Mouse (Mus musculus) retina, postnatal 1 day (tissue): Measurements from ENCODE around the gene Kcnip1.

Experiments
- DNase-seq: peaks from one replicate; pipeline ENCODE4 v3.0.0-alpha.2; 2012

Kcnip1 gene

DNA sequence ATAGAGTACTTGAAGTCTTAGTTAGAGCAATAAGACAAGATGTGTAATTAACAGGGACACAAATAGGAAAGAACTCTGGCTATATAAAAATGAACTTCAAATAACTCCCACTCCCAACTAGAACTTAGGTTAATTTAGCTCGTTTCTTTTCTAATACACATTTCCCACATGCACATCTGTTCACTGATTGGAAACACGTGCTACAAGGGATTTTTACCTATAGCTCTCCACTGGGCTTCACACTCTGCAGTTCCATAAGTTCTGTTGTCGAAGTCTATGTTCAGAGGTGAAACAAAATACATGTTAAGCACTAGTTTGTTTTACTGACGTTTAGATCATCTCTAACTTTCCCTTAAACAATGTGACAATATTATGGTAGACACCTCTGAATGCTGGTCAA is 12.8 kb downstream of the Kcnip1 start:
- no peak for DNase-seq

DNA sequence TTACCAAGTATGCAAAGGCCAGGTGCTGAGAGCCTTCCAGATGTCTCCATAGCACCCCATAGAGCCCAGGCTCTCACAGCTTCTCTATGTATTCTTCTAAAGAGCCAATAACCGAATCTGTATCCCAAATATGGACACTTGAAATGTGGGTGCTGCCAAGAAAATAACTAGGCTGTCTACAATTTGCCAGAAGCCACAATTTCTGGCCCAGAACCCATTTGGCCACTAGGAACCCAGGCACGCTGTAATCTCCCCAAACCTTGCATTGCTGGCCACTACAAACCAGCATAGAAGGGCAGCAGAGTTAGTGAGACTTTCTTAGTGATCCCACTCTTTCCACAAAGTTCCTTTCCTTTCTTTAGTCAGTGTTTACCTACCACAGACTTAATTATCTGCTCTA is 17.8 kb downstream of the Kcnip1 start:
- no peak for DNase-seq

DNA sequence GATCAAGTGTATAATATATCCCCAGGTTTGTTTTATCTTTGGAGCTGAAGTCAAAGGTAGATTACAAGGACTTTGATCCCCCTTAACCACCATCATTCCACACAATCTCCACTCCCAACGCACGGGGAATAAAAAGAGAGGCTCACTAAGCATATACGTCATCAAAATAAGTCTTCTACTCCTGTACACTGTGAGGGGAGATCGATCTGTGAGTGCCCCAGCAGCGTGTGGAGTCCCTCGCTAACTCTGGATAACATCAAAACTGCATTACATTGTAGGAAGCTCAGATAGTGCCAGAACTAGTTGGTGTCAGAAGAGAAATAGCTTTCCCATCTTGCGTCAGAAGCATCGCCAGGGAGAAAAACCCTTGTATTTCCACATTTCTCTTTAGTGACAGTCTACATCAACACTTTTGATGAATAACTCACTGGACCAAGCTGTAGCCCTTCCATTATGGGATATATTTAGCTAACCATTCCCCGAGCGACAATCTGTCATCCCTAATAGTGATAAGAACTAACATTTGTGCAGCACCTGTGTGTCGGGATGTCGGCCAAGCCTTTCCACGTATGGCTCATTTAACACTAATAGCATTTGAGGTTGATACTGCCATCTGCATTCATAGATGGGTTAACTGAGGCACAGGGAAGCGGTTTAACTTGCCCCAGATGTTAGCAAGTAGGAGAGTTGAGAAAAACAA is 18.5 kb downstream of the Kcnip1 start:
- peak; percentile 19 for DNase-seq

DNA sequence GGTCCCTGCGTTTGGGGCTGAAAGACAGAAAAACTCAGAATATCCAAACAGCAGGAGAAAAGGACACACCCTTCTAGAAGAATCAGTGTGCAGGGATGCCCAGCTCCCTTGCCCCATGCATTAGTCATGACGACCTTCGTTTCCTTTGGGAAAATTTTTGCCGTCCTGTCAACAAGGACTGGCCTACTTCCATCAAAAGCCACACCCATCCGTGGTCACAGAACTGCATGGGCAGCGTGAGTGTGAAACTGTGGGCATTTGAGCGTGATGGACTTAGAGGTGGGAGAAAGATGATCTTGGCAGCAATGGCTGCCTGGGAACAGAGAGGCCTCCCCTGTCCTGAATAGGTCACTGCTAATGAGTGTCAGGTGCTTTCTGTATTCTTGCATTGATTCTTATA is 20.8 kb downstream of the Kcnip1 start:
- DNase-seq: peak; percentile 29

DNA sequence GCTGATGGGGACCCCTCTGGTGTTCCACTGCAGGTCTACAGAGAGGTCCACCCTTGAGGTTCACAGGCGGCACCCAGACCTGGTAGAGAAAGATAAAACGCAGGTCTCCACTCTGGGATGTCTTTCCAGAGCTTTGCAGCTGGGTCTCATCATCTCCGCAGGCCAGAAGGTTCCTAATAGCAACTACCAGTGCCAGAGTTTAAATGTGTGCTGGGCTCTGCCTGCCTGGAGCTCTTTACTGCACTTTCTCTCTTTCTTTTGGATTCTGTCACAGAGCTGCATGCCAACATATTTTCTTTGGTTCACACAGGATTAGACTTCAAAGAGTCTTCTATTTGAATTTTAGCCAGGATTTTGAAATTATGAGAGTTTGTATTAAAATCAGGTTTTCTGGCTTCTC is 23.8 kb downstream of the Kcnip1 start:
- DNase-seq: no peak

DNA sequence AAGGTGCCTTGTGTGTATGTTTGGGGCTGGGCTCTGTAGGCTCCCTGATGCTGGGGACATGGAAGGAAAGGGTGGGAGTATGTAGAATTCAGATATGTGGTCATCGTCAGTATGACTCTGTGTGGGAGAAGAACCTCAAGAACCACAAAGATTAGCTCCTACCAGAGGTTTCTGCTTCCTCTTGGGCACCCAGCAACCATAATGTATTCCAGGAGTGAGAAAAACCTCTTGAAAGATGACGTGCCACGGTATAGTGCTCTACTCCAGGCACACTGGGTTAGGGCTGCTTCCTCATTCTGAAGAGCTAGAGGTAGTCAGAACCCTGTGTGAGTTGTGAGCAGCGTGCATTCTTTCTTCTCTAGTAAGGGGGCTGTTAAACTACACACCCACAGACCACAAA is 25.2 kb downstream of the Kcnip1 start:
- no peak for DNase-seq

DNA sequence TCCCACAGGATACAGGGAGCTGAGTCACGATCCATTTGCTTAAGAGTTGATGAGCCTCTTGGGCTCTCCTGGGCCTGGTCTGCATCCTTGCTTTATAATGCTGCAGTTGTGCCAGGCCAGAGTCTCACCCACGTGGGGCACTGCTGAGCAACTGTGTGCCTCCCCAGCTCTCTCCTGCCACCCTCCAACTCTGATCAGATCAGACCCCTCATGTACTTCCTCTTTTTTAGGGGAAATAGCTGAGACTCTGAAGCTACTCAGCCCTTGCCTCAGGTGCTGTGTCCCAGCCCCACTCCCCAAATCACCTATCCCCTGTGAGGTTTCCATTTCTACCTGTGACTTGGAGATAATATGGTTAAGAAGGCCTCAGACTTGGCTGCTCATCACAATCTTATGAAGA is 27.6 kb downstream of the Kcnip1 start:
- DNase-seq: no peak

DNA sequence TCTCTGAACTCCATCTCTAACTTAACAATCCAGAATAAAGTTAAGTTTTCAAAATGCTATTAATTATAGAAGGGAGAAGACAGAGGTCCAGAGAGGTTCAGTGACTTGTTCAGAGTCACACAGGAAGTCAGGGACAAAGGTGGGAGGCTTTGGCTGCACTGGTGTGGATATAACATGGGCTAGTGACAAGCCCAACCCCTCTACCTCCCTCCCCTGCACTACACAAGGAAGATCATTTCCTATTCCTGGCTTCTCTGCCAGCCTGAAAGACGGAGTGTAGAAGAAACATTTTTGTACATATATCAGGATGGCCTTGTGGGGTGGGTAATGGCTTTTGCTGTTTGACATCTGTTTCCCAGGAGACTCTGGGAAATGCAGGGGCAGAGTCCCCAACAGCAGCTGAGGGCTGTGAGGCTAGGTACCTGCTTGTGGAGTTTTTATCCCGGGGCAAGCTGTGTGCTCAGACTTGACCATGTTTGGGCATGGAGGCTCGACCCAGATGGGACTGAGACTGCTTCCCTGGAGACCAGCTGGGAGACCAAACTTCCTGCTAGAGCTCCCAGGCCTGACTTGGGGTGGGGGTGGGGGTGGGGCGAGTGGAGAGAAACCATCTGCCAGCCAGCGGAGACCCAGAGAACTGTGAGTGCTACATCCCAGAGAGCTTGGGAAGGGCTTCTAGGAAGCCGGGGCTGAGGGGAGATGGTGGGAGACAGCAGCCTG is 30.1 kb downstream of the Kcnip1 start, which contains the start of gene Kcnmb1:
Gene Kcnmb1, plus strand, starts transcription at position 326 of the 720 bp plus-strand sequence.
- DNase-seq: peak; percentile 76

DNA sequence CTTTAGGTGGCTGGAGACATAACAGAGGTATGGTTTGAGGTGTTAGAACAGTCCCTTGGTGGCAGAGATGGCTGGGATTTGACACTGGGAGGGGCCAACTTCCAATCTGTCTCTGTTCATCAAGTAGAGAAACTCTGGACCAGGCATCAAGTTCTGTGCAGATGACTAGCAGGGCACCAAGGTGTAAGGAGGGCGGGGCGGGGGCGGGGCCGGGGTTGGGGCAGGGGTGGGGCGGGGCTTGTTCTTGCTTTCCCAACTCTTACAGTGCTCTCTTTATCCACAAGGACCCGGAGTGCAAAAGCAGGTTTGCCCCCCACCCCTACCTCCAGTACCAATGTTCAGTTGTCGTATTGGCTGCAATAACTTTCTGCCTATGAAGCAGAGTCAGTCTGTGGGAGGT is 30.8 kb downstream of the Kcnip1 start:
- DNase-seq: no peak

DNA sequence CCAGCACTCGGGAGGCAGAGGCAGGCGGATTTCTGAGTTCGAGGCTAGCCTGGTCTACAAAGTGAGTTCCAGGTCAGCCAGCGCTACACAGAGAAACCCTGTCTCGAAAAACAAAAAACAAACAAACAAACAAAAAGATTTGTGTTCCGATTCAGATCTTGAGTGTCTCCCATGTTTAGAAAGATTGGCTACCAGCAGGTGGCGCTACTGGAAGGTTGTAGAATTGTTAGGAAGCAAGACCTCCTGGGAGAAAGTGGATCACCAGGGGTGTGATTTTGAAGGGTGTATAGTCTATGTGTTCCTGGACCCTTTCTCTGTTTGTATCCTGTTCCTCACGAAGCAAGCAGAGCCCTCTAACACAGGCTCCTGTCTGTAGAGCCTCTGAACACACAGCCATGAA is 34.2 kb downstream of the Kcnip1 start:
- peak; percentile 47 for DNase-seq

DNA sequence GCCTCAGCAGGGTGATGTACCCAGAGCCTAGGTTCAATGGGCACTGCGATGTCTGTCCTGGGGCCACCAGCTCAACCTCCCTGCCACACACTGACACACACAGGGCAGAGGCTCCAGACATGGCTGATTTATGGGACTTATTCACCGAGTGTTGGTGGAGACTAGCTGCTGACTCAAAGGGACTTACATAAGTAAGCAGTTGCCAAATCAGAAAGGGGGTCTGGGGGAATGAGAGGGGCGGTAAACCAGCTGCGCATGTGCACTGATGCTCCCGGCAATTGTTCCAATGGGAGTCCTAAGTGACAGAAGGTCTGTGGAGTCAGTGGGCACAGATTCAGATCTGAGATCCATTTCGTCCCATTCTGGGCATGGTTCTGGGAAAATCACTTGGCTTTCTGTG is 35.4 kb downstream of the Kcnip1 start:
- DNase-seq: no peak

DNA sequence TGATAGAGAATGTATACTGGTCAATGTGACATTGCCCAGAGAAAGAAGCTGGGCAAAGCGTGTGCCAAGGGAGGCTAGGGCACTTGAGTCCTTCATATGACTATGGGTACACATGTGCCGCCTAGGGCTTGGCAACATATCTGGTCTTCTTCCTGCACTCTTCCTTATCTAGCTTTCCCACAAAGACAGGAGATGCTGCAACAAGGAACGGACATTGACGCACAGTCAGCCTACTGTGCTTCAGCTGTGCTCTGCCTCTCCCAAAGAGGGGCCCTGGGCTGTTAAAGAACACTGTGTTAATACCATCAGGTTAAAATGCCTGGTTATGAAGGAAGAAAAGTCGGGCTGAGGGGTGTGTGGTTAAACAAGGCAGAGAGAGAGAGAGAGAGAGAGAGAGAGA is 36.3 kb downstream of the Kcnip1 start:
- no peak for DNase-seq

DNA sequence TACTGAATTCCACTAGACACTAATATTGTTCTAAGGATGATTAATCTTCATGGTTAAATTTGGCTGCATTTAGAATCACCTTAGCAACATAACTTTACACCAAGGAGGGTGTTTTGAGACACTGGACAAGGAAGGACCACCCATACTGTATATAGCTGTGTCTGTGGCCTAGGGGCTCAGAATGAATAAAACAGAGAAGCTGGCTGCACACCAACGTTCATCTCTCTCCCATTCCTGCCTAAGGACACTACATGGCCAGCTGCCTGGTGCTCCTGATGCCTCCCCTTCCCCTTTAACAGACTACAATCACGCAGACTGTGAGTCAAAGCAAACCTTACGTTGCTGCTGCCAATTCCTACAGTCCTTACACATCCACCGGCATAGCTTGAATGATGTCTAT is 37.0 kb downstream of the Kcnip1 start:
- no peak for DNase-seq

DNA sequence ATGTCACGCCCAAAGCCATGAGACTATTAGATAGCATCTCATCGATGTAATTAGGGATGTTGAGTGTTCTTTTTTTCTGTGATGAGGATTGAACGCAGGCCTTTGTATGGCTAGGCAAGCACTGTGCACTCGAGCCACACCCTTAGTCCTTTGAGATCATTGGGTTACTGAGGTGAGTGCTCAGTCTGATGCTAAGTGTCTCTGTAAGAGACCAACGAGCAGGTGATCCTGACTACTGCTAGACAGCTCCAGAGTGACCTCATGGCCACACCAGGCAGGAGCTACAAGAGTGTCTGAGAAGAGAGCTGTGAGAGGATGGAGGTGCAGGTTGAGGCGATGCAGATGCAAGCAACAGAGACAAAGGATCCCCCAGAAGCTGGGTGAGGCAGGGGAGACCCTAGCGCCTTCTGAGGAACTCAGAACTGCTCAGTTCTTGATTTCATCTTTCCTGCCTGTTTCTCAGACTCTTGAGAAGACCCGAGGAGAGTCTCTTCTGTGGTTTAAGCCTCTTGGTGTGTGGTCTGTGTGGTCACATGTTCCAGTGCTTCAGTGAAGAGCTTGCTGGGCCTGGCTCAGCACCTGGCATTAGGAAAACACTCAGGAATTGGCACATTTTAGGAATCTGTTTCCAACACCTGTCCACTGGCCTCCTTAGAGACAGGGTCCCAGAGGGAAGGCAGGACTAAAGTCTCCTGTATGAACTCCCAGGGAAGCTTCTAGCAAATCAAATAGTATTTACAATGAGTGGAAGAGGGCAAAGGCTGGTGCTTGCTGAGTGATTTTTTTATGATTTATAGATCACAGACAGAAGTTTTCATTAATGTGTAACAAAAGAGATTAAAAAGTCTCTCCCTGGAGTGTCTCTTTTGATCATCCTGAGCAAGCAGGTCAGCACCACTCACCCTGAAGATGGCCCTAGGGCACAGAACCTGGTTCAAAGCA is 41.0 kb downstream of the Kcnip1 start:
- no peak for DNase-seq

DNA sequence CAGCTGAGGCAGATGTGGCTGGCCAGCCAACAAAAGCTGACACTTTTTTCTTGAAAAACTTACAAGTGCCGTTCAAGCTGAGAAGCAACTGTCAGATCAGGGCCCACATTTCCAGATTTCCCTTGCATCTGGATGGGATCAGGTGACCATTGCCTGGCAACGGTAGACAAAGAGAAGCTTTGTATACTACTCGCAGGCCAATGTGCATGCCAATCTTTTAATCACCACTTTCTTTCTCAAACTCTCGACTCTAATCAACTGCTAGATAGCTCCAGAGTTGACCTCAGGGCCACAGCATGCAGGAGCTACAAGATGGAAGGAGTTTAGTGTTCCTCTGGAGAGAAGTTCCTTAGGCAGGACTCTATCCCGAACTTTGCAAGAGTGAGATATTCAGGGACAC is 41.8 kb downstream of the Kcnip1 start:
- DNase-seq: peak; percentile 37

DNA sequence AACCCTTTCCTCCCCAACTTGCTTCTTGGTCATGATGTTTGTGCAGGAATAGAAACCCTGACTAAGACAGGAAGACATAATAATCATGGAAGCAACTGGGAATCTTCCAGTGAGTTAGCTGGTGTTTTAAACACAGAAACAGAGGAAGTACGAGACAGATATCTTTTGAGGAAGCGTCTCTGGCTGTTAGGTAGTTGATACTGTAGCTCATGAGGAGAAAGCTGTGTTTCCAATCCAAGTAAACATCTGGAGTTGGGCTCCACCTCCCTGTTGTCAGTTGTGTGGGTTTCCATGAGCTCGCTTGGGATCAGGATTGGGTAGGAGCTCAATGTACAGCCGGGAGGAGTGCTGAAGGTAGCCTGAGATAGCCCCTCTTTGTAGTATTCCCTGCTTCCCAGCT is 46.5 kb downstream of the Kcnip1 start:
- DNase-seq: no peak

DNA sequence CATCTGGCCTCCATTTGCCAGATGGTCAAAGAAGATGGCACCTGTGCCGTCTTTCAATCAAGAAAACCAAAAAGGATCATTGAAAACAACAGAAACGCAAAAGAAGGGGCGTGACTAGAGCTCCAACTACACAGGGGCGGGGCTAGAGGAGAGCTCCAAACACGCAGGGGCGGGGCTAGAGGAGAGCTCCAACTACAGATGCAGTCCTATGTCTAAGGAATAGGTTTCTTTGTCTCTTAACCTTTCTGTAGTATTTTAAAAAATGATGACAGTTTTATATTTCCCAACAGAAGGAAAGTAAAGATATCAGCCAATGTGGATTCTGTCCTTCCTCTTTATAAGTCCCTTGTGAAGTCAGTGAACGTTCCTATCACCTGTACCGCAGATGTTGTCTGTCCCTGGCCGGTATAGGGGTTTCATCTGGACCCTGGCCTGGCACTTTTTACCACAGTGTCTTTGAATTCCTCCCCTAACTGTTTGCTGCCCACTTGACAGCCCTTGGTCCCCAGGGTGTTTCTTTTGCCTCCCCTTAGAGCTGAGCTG is 48.1 kb downstream of the Kcnip1 start:
- no peak for DNase-seq

DNA sequence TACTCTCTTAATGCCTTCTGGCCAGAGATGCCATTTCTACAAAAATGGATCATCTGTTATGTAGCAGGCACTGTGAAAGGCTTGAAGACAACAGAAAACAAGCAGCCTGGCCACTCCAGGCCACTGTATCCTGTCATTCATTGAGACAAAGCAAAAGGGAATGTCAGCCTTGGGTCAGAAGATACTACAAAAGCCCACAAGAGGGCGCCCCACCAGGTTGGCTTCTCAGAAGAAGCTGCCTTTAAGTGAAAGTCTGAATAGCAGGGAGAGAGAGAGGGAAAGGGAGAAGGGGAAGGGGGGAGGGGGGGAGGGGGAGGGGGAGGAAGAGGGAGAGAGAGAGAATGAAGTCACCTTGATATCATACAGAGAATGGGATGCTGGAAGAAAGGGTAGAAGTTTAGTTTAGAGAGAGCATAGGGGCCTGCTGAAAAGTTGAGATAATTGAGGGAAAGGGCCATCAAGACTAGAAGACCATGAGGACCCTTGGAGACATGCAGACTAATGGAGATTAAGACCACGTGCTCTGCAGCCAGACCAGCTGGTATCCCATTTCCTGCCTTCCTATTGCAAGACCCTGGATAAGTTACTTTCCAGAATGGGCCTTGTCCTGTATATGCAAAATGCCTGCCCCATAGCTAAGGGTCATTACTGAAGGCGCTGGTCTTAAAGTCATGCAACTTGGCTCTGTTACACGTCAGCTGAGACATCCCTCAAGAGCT is 48.7 kb downstream of the Kcnip1 start:
- peak; percentile 54 for DNase-seq

DNA sequence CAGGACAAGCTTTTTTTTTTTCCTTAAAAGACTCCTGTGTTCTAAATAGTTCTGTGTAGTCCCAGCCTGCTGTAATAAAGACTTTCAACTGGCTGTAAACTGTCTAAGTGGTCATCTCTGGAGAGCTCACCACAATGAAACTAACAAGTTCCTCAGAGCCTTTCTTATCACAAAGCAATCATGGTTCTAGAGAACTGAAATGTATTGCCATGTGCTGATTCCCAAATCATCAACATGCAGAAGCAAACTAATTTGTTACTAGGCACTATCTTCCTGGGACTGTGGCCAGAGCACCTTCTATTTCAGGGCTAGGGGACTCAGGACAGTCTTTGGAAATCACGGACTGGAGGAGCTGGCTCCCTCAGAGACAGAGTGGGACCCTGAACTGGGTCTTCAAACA is 49.4 kb downstream of the Kcnip1 start:
- no peak for DNase-seq

DNA sequence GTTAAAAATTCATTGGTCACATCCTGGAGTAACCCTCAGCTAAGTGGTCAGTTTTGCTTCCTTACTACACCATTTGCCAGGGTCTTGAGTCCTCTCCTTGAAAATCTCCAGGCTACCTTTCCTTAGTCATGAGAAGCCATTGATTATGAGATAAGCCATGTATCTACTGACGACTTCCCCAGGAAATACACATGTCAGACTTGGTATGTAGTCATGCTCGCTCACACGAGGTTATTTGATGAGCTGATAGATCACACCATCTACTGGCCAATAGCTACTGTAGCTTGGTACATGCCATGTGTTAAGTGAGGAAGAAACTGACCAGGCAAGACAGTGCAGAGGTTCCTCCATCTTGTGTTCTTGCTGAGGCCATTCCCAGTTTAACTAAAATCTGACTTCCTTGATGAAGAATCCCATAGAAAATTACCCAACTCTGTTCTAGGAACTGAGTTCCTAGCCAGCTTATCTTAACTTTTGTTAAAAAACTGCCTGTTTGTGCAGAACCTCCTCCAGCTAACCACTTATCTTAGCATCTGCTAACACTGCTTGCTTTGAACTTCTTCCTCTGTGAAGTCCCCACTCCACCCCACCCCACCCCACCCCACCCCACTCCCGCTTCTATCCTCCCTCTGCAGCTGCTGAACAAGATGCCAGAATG is 53.4 kb downstream of the Kcnip1 start:
- DNase-seq: no peak

DNA sequence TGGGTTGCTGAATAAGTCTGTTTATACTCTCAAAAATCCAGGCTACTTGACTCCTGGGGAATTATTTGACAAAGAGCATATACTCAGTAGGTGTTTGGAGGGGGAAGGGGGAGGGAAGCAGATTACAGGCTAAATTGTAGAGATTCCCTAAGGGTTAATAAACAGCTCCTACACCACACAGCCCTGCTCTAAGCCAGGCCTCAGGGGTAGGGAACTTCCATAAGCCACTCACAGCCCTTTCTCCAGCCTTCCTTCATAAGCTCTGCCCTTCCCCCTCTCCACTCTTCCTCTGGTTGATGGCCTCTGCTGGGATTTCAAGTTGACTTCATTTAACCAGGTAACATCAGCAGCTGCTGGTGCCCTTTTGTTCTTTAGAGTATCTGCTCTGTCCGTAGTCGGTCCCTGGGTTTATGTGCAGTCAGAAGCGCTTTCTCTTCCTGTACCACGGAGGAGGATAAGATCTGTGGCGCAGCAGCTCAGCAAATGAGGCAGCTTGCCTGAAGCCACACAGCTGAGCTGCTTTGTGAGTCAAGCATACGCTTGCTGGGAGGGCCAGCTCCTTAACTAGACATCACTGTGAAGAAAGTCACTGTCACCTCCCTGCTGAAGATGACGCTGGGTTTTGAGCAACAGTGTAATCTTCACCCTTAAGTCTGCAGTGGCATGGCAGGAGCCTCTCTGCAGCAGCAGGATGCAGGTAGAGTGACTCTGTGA is 54.2 kb downstream of the Kcnip1 start:
- no peak for DNase-seq
